Comparison of ENCODE assay signal across 13 mouse cellular contexts in the genomic region with DNA sequence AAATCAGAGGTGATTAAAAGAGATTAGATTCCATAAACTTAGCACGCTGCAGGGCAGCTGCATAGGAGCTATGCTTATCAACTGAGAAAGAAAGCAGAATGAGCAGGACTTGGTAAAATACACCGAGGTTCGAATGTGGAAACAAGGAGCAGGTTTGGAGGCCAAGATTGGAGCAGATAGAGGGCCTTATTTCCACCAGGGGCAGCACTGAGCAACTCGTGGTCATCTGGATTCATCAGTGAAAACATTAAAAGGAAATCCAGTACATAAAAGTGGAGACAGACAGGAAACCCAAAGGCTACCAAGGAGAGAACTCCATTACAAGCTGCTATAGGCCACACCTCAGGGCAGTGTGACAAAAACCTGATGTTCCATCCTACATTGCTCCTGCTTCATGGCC.
DNase-seq lines count a peak whose midpoint lies in the region; ATAC-seq lines count a peak whose summit lies in the region.
"Had no signal": no experiment of that assay in that cellular context is flagged by ENCODE, and none has a peak within 500 bp of the region (broad histone marks: within the 10 kb centered on the region; RNA-seq: fewer than 3 reads in every experiment).

No protein-coding gene starts in this region.

- WGBS in kidney, embryonic 14.5 days = 87% methylated on average over 4 of the region's 4 CpGs

- H3K4me1 ChIP-seq in kidney, embryonic 14.5 days (ENCODE audit: control insufficient read depth, insufficient read depth, low read length) = 0 out of 2 replicates have a peak, but pooled peaks cover 2% of the 10 kb centered on the region

- H3K36me3 ChIP-seq in kidney, embryonic 14.5 days (ENCODE audit: control insufficient read depth, insufficient read depth, low read length) = no peaks in the 10 kb centered on the region
- H3K36me3 ChIP-seq: limb, embryonic 13.5 days had no signal

- no peak overlapping the region for H3K27ac ChIP-seq in kidney, embryonic 14.5 days (ENCODE audit: low read depth, low read length)
- H3K27ac ChIP-seq: limb, embryonic 13.5 days had no signal

- ATAC-seq in kidney, embryonic 14.5 days (ENCODE audit: low FRiP score, low TSS enrichment) = no peak
- peak; percentile 36 for ATAC-seq in activated CD4-positive, CD25-positive, alpha-beta regulatory T cell, adult 4 months

- H3K27me3 ChIP-seq in kidney, embryonic 14.5 days (ENCODE audit: control insufficient read depth, insufficient read depth, low read length) = no peaks in the 10 kb centered on the region
- H3K27me3 ChIP-seq: limb, embryonic 13.5 days had no signal

- DNase-seq in kidney, postnatal 10 days = peak; percentile 24
- DNase-seq in 3T3-L1 (ENCODE audit: low read depth, low spot score) = peak; percentile 41
- peak; percentile 15 to 26 for DNase-seq in B cell, adult 2 months
- DNase-seq in adrenal gland, postnatal 10 days = no peak
- DNase-seq in left cerebral cortex, adult 8-10 months (ENCODE audit: low spot score in 2 of 2) = no peak
- DNase-seq in urinary bladder, postnatal 25 days (ENCODE audit: low spot score) = no peak
- DNase-seq: cerebellum, postnatal 36 days; kidney, adult 8-10 months; lung, postnatal 4 days; right cerebral cortex, postnatal 4 days had no signal

- H3K4me2 ChIP-seq in kidney, embryonic 14.5 days (replicated peaks; ENCODE audit: low read depth, low read length) = no peak overlapping the region
- H3K4me2 ChIP-seq: limb, embryonic 13.5 days had no signal

- H3K9me3 ChIP-seq in kidney, embryonic 14.5 days (ENCODE audit: control insufficient read depth, low read length) = no peaks in the 10 kb centered on the region
- H3K9me3 ChIP-seq: limb, embryonic 13.5 days had no signal

- H3K9ac ChIP-seq in kidney, embryonic 14.5 days (ENCODE audit: low read depth, low read length) = no peak overlapping the region
- H3K9ac ChIP-seq: limb, embryonic 13.5 days had no signal

- no peak overlapping the region for H3K4me3 ChIP-seq in kidney, embryonic 14.5 days (ENCODE audit: low read length)
- H3K4me3 ChIP-seq: limb, embryonic 13.5 days had no signal

Comparison
In these comparisons a context has a peak if more than half of its experiments do, and no peak if none do; other contexts are left out.
1. DNase-seq: peak in kidney, postnatal 10 days (single experiment), 3T3-L1 (single experiment) and B cell, adult 2 months (2 of 2); none in adrenal gland, postnatal 10 days (single experiment), left cerebral cortex, adult 8-10 months (0 of 2) and urinary bladder, postnatal 25 days (single experiment).